Mouse (Mus musculus): ENCODE measurements around the gene Mrc2.

Mrc2 gene

DNA sequence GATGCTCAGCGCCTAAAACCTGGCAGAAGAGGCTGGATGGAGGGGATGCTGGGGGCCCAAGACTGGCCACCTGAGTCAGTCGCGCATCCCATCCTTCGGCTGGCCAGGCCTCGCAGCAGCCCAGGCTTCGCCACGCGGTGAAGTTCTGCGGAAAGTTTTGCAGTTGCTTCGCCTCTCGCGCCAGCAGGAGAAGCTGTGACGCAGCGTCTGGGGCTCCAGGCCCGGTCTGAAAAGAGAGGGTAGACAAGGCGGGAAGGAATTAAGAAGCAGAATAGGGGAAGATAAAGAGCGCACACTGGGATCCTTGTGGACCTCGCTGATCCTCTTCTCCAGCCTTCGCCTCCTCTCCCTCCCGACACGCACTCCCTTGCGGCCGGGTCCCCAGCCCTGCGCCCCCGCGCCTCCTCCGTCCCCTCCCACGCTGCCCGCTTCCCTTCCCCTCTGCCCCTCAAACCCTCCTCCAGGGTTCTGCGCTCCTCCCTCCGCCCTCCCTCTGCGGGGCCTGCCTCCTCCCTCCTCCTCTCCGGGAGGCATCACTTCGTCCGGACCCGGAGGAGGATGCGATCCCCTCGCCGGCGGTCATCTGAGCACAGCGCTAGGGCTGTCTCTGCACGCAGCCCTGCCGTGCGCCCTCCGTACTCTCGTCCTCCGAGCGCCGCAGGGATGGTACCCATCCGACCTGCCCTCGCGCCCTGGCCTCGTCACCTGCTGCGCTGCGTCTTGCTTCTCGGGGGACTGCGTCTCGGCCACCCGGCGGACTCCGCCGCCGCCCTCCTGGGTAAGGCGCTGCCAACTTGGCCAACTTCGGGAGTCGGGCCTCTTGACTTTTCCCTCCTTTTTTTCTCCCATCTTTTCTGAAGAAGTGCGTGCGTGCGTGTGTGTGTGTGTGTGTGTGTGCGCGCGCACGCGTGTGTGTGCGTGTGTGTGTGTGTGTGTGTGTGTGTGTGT lies at the start of gene Mrc2:
Gene Mrc2, plus strand, starts transcription at position 520 of the 948 bp plus-strand sequence.
- TF ChIP-seq GATA4 (IDR thresholded peaks at IDR 0.05; ENCODE audit: insufficient replicate concordance, low read length), result no peak

DNA sequence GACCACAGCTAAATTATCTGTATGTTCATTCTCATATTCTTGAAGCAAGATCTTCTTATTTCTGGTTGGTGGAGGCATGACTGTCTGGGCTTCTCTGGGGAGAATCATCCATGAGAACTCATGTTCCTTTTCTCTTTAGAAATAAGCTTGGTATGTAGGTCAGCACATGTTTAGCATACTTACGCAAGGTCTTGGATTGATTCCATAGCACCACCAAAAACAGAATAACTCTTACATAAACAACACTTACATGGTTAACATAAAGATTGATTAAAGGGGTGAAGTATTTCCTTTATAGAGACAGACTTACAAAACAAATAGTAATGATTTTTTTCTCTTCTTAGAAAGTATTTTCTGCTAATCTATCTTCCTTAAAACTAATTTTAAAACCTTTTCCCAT lies 46.1 kb upstream of the Mrc2 start:
- no peak for TF ChIP-seq GATA4 (IDR thresholded peaks at IDR 0.05; ENCODE audit: insufficient replicate concordance, low read length)

DNA sequence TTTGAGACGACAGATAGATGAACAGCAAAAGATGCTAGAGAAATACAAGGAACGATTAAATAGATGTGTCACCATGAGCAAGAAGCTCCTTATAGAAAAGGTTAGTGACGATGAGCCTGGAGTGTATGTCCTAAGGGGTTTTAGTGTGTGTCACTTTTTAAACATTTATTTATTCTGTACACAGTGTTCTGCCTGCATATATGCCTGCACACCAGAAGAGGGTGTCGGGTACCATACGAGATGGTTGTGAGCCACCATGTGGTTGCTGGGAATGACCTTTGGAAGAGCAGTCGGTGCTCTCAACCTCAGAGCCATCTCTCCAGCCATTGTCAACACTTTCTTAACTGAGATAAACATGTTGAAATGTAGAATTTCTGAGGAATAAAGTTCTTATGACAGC lies 45.7 kb upstream of the Mrc2 start:
- TF ChIP-seq GATA4 (IDR thresholded peaks at IDR 0.05; ENCODE audit: insufficient replicate concordance, low read length), result no peak

DNA sequence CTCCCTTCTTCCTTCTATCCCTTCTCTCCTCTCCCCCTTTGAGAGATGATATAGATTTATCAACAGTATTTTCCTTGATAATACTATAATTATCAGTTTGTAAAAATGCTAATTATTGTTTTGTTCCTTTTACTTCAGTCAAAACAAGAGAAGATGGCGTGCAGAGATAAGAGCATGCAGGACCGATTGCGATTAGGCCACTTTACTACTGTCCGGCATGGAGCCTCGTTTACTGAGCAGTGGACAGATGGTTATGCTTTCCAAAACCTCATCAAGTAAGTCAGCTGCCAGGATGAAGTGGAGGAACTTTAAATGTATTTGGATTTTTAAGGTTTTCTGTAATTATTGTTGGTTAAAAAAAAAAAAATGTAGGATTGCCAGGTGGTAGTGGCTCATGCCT lies 45.1 kb upstream of the Mrc2 start:
- TF ChIP-seq GATA4 (IDR thresholded peaks at IDR 0.05; ENCODE audit: insufficient replicate concordance, low read length), result no peak

DNA sequence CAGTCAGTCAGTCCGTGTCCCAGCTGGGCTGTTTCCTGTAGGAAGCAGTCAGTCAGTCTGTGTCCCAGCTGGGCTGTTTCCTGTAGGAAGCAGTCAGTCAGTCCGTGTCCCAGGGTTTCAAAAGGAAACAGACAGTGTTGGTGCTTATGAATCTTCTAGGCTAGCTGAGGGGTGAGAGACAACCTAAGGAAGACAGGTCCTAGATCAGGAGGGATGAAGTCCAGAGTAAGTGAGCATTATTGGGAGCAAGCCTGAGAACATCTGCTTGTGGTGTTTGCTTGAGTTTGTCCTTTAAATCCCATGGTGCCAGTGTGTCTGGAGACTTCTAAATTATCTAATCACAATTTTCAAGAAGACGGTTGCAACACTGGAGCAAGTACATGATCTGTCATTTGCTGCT lies 32.7 kb upstream of the Mrc2 start:
- TF ChIP-seq GATA4 (IDR thresholded peaks at IDR 0.05; ENCODE audit: insufficient replicate concordance, low read length), result no peak

DNA sequence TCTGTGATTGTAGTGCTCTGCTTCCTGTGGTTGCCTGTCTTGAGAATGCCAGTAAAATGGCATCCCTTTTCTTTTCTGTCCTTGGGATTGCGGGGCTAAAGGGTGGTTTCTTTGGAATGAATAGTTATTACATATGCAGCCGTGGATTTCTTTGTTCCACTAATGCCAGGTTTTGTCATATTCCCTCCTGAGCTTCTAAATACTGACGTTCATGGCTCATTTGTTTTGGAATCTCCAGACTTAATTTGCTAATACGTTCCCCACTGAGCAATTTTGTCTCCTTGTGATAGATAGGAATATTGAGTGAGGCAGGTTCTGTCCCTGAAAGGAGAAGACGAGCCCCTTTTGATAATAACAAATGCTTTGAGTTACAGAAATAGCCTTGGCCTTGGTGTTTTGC lies 31.3 kb upstream of the Mrc2 start:
- TF ChIP-seq GATA4 (IDR thresholded peaks at IDR 0.05; ENCODE audit: insufficient replicate concordance, low read length), result no peak

DNA sequence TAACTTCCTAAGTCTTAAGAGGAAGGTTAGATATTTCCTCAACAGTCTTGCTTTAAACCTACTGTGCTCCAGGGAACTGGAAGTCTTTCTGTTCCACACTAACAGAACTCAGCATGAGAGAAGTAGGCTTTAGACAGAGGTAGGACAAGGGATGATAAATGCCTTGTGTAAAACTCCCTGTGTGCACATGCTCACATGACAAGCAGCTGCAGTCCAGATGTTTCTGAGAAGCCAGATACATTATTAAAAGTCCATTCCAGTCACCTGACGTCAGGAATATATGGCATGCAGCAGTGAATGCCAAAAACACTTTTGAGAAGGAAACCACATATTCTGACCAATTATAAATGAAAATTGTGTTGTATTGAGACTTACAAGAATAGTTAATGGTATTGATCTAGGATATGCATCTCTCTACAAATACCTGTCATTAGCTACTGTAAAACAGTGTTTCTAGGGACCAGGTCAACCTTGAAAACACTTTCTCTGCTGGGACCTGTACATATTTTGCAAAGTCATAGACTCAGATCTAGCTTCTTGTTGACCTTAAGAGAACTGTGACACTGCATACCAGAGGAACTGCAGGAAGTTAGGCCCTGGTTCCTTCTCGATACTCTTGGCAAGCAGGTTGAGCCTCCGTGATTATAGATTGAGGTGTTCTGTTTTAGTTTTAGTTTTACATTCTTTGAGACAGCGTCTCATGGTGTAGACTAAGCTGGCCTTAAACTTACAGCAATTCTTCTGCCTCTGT lies 30.7 kb upstream of the Mrc2 start:
- TF ChIP-seq GATA4 (IDR thresholded peaks at IDR 0.05; ENCODE audit: insufficient replicate concordance, low read length), result no peak

DNA sequence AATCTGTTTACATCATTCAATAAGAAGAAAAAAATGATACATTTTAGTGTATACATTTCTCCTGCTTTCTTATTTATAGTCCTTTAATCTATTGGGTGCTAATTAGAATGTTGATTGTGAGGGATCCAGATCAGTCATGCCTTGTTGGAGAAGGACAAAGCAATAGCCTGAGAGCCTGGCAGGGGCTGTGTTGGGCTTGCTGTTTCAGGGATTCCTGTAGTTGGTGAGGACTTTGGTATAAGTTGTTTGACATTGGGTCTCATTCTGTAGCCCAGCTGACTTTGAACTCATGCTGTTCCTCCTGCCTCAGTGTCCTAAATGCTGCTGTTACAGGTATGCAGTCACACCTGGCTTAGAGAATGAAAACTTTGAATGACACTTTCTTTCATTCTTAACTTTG lies 27.9 kb upstream of the Mrc2 start:
- TF ChIP-seq GATA4 (IDR thresholded peaks at IDR 0.05; ENCODE audit: insufficient replicate concordance, low read length), result no peak

DNA sequence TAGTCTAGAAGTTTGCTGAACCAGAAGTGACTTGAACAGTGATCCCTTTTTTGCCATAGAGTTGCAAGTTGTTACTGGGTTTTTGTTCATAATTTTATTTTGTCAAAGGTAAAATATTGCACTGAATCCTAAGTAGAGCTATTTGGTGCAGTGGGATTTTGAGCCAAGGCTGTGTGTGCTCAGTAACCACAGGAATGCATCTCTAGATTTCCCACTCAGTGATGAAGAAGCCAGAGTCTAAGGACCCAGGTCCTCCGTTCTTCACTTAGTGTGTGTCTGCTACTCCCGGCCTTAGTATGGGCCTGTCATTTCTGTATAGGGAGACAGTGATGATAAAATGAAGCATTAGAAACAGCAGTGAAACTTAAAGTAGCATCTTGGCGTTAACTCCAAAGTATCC lies 27.5 kb upstream of the Mrc2 start:
- TF ChIP-seq GATA4 (IDR thresholded peaks at IDR 0.05; ENCODE audit: insufficient replicate concordance, low read length), result no peak

DNA sequence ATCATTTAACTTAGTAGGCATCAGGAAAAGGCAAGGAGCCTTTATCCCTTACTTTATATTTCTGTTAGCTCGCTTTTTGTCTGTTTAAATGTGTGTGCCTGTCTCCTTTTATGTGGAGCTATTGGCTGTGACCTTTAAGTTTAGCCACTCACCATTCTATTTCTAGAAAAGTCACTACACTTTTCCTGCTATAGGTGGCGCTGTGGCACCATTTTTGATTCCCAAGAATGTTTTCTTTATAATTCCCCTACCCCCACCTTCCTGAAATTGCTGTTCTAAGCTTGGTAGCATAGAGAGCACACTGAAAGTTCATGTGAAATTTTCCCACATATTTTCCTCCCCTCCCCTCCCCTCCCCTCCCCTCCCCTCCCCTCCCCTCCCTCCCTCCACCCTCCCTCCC lies 22.3 kb upstream of the Mrc2 start:
- TF ChIP-seq GATA4 (IDR thresholded peaks at IDR 0.05; ENCODE audit: insufficient replicate concordance, low read length), result no peak

DNA sequence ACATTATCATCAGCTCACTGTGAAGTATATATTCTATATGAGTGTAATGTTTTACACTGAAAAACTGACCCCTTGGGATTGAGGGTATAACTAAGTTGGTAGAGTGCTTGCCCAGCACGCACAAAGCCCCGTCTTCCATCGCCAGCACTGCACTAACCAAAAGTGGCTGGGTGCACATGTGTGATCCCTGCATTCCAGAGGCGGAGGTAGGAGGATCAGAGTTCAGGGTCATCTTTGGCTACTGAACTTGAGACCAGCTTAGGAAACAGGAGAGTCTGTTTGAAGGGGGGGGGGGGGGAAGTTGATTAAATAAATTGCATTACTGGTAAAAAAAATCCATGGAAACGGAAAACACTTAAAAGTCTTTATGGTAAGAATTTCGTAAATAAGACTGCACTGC lies 12.0 kb upstream of the Mrc2 start:
- TF ChIP-seq GATA4 (IDR thresholded peaks at IDR 0.05; ENCODE audit: insufficient replicate concordance, low read length), result no peak

DNA sequence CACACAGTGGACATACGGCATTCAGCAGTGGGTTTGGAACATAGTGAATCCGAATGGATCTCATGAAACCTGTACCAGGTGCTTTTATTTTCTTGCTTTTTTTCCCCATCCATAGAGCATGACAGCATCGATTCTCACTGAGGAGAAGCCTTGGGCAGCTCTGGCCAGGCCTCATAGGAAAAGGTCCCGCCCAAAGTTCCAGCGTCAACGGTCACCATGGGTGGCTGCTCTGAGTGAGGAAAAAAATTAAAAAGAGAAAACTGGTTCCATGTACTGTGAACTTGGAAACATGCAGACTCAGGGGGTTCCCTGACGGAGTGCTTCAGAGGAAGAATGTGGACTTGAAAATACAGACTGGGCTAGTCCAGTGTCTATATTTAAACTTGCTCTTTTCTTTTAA lies 11.2 kb upstream of the Mrc2 start:
- no peak for TF ChIP-seq GATA4 (IDR thresholded peaks at IDR 0.05; ENCODE audit: insufficient replicate concordance, low read length)

DNA sequence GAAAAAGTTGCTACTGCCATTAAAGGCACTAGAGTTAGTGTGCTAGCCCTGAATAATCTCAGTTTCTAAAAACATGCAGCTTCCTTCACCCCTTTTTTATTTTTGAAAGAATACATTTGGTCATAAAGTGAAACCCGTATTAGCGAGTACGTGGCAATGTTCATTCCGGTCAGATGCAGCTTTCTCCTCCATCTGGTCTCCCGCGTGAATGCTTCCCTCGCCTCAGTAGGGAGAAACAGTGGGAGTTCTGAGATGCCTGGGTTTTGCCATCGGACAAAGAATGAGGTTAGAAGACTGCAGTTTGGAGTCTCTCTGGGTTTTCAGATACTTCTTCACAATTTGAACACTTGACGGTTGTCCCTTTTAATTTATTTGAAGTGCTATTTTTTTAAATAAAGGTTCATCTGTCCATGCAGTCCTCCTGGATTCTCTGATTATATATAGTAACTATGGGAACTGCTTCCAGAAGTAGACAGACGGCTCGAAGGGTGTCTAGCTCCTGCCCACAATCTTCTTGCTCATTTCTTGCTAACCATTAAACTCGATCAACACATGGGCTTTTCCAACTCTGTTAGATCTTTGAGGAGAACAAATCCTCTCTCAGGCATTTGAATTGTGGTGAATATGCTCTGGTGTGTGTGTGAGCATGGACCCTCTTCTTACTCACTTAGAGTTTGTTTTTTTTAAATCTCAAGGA lies 10.5 kb upstream of the Mrc2 start:
- TF ChIP-seq GATA4 (IDR thresholded peaks at IDR 0.05; ENCODE audit: insufficient replicate concordance, low read length), result no peak

DNA sequence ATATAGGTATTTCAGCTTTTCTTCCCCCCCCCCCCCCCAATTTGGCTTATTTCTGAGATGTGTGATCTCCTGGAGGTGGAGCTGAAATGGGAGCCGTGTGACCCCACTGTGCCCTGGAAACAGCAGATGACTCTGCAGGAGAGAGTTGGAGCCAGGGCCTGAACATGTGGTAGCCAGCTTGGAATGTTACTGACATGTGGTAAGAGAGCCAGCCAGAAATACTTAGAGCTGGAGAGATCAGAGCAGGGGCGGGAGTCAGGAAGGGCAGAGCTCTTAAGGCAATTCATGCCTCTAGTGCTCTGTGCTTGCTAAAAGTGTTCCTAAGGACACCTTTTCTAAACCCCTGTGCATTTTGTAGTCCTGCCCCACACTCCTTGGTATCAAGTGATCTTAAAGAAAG lies 10.0 kb upstream of the Mrc2 start:
- no peak for TF ChIP-seq GATA4 (IDR thresholded peaks at IDR 0.05; ENCODE audit: insufficient replicate concordance, low read length)

DNA sequence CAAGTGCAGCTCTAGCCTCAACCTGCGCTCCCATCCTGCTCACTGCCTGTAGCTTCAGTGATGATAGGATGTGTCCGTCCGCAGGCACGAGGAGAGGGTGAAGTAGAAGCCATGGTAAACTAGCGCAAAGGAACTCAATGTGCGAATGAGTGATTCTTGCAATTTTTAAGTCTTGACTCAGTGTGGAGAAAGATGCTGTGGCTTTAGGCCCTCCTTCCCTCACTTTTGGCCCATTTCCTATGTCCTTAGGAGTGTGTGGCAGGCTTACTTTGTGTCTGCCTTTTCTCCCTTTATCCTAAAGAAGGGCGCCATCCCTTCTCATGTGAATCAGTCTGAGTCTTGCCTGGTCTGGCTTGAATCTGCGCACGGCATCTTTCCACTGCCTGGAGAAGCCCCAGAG lies 9.4 kb upstream of the Mrc2 start:
- TF ChIP-seq GATA4 (IDR thresholded peaks at IDR 0.05; ENCODE audit: insufficient replicate concordance, low read length), result no peak

DNA sequence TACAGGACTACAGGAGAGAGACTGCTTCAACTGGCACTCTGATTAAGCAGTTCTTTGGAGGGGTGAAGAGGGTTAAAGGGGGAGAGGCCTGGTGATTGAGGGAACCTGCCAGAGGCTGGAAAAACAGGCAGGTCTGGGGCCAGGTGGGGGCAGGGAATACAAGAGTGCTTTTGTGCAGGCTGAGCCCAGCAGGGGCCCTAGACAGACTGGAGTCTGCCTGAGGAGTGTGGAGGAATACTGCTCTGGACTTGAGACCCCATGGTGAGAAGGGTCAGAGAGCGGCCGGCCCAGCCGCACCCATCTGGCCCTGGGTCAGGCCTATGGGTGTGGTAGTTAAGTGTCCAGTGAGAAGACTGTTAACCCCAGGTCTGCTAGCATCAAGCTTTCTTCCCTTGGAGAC lies 6.7 kb upstream of the Mrc2 start:
- no peak for TF ChIP-seq GATA4 (IDR thresholded peaks at IDR 0.05; ENCODE audit: insufficient replicate concordance, low read length)

All from liver, adult (tissue).